ENCODE assay signal across 12 mouse cellular contexts in genomic region chr13:64257814-64258515, GRCm38 (mm10). TPM values are rescaled to one million over a fixed set of nuclear protein-coding genes. Genes with fewer than 3 reads are reported as not detected.
A peak's percentile ranks its signal among the peaks of the same experiment; 100 is the strongest.
DNase-seq lines count a peak whose midpoint lies in the region; ATAC-seq lines count a peak whose summit lies in the region.
"Had no signal": no experiment of that assay in that cellular context is flagged by ENCODE, and none has a peak within 500 bp of the region (broad histone marks: within the 10 kb centered on the region; RNA-seq: fewer than 3 reads in every experiment).

No protein-coding gene starts in this region.

- WGBS in neural tube, embryonic 13.5 days: 11% methylated on average over 5 of the region's 5 CpGs
- WGBS in hindbrain, embryonic 15.5 days: 16% methylated on average over 5 of the region's 5 CpGs

- H3K27ac ChIP-seq in neural tube, embryonic 13.5 days (replicated peaks): no peak overlapping the region; the same call in 1 of the 2 replicates
- no peak overlapping the region; the same call in 1 of the 2 replicates for H3K27ac ChIP-seq in hindbrain, embryonic 15.5 days (replicated peaks)
- H3K27ac ChIP-seq: liver, embryonic 14.5 days had no signal

- H3K9me3 ChIP-seq in neural tube, embryonic 13.5 days: no peaks in the 10 kb centered on the region
- no peaks in the 10 kb centered on the region for H3K9me3 ChIP-seq in hindbrain, embryonic 15.5 days

- H3K4me3 ChIP-seq in neural tube, embryonic 13.5 days: no peak overlapping the region
- no peak overlapping the region for H3K4me3 ChIP-seq in hindbrain, embryonic 15.5 days

- H3K9ac ChIP-seq in neural tube, embryonic 13.5 days: no peak overlapping the region
- H3K9ac ChIP-seq in hindbrain, embryonic 15.5 days: no peak overlapping the region
- H3K9ac ChIP-seq: liver, embryonic 14.5 days had no signal

- no peaks in the 10 kb centered on the region for H3K36me3 ChIP-seq in neural tube, embryonic 13.5 days
- no peaks in the 10 kb centered on the region for H3K36me3 ChIP-seq in hindbrain, embryonic 15.5 days

- no peak for DNase-seq in neural tube, embryonic 10.5 days (ENCODE audit: extremely low spot score, low spot score)
- DNase-seq in cerebellum, adult 8-10 months: peak; percentile 68
- no peak for DNase-seq in retina, postnatal 1 day
- no peak for DNase-seq in frontal cortex, postnatal 25 days (ENCODE audit: low spot score in 2 of 2)
- DNase-seq in adrenal gland, postnatal 14 days: no peak
- DNase-seq: adrenal gland, adult 8-10 months; heart, postnatal 4 days; kidney, adult 8-10 months; lung, postnatal 4 days had no signal

- peaks cover 16% of the 10 kb centered on the region for H3K4me1 ChIP-seq in neural tube, embryonic 13.5 days (replicated peaks)
- H3K4me1 ChIP-seq in hindbrain, embryonic 15.5 days (replicated peaks): peaks cover 6% of the 10 kb centered on the region; the same call in 1 of the 2 replicates

- no peaks in the 10 kb centered on the region for H3K27me3 ChIP-seq in neural tube, embryonic 13.5 days
- no peaks in the 10 kb centered on the region for H3K27me3 ChIP-seq in hindbrain, embryonic 15.5 days

- ATAC-seq in neural tube, embryonic 13.5 days (ENCODE audit: low read depth): peak; percentile 81
- ATAC-seq in hindbrain, embryonic 15.5 days (ENCODE audit: low FRiP score, low read depth): peak; percentile 77; the same call in 1 of the 2 replicates

- H3K4me2 ChIP-seq in neural tube, embryonic 13.5 days: no peak overlapping the region
- no peak overlapping the region for H3K4me2 ChIP-seq in hindbrain, embryonic 15.5 days

RNA-seq across cellular contexts. Expression of gene Cdc14b, which starts 17.1 kb away (rescaled TPM):
- 3.4 and 4.6 TPM in 2 replicates for polyA plus RNA-seq in neural tube, embryonic 13.5 days (2015; fragmentation: Nextera tagmentation; extraction: Ambion mirVana)
- polyA plus RNA-seq in hindbrain, embryonic 15.5 days (2015; fragmentation: Nextera tagmentation; extraction: Ambion mirVana): 2.3 and 3.3 TPM in 2 replicates
- 10.0 and 10.6 TPM in 2 replicates for total RNA-seq in adrenal gland, postnatal 14 days (2021)

RNA-seq across cellular contexts. Expression of gene Aaed1, which starts 54.5 kb away (rescaled TPM):
- 17.8 and 20.9 TPM in 2 replicates for polyA plus RNA-seq in neural tube, embryonic 13.5 days (2015; fragmentation: Nextera tagmentation; extraction: Ambion mirVana)
- 13.4 and 13.7 TPM in 2 replicates for polyA plus RNA-seq in hindbrain, embryonic 15.5 days (2015; fragmentation: Nextera tagmentation; extraction: Ambion mirVana)
- total RNA-seq in adrenal gland, postnatal 14 days (2021): 48.3 and 50.7 TPM in 2 replicates
